Mouse (Mus musculus): ENCODE data around the gene 4930579F01Rik.

GRCm38 (mm10) chr3:138133463-138133862 is 60.2 kb downstream of the 4930579F01Rik start:
- TF ChIP-seq CTCF (conservative IDR thresholded peaks at IDR 0.05; ENCODE audit: insufficient read depth, insufficient read length, low read depth, low read length) (no peak), POLR2A (IDR thresholded peaks at IDR 0.05; ENCODE audit: low read depth, low read length) (no peak)

Data from kidney, adult 2 months (tissue).